Comparison of ENCODE assay signal across 10 mouse cellular contexts in genomic region chr6:127502530-127502929, GRCm38 (mm10). TPM values are rescaled to one million over a fixed set of nuclear protein-coding genes. Genes with fewer than 3 reads are reported as not detected.
DNase-seq lines count a peak whose midpoint lies in the region; ATAC-seq and TF ChIP-seq lines count a peak whose summit lies in the region.
"Had no signal": no experiment of that assay in that cellular context is flagged by ENCODE, and none has a peak within 500 bp of the region (broad histone marks: within the 10 kb centered on the region; RNA-seq: fewer than 3 reads in every experiment).

No protein-coding gene starts in this region.

- ATAC-seq in CD4-positive, CD25-positive, alpha-beta regulatory T cell, adult 4 months: no peak
- ATAC-seq in midbrain, embryonic 11.5 days (ENCODE audit: low FRiP score): no peak
- no peak; the same call in 1 of the 2 replicates for ATAC-seq in midbrain, embryonic 15.5 days (replicated peaks)

- 63% methylated on average over 3 of the region's 3 CpGs for WGBS in midbrain, embryonic 11.5 days
- WGBS in midbrain, embryonic 15.5 days: 58% methylated on average over 3 of the region's 3 CpGs

- H3K9me3 ChIP-seq in midbrain, embryonic 11.5 days (ENCODE audit: control insufficient read depth, low read length): no peaks in the 10 kb centered on the region
- no peaks in the 10 kb centered on the region for H3K9me3 ChIP-seq in midbrain, embryonic 15.5 days
- H3K9me3 ChIP-seq: heart, embryonic 15.5 days; neural tube, embryonic 13.5 days had no signal

- peak; percentile 68 for DNase-seq in CD4-positive, CD25-positive, alpha-beta regulatory T cell, adult 2 months (ENCODE audit: low read depth, low spot score)
- DNase-seq in midbrain, embryonic 11.5 days (ENCODE audit: low spot score, missing footprints): peak; percentile 86
- DNase-seq in c-Kit-positive CD71-positive TER-119-positive erythroid progenitor cells, embryonic 14.5 days (ENCODE audit: low spot score): peak; percentile 7
- DNase-seq in heart, adult 8-10 months (ENCODE audit: low spot score): peak; percentile 21
- peak; percentile 33 to 40 for DNase-seq in left cerebral cortex, adult 2 months (ENCODE audit: extremely low spot score in 1 of 2, low spot score in 2 of 2)
- DNase-seq in retina, postnatal 7 days (ENCODE audit: low read depth, low spot score): peak; percentile 28

- H3K4me1 ChIP-seq in midbrain, embryonic 11.5 days (ENCODE audit: control insufficient read depth, insufficient read depth, low read length): no peaks in the 10 kb centered on the region
- peaks cover 8% of the 10 kb centered on the region for H3K4me1 ChIP-seq in midbrain, embryonic 15.5 days
- H3K4me1 ChIP-seq: heart, embryonic 15.5 days had no signal

- no peaks in the 10 kb centered on the region for H3K27me3 ChIP-seq in midbrain, embryonic 11.5 days (ENCODE audit: control insufficient read depth, insufficient read depth, low read length)
- H3K27me3 ChIP-seq in midbrain, embryonic 15.5 days (replicated peaks): no peaks in the 10 kb centered on the region
- H3K27me3 ChIP-seq: heart, embryonic 15.5 days; neural tube, embryonic 13.5 days had no signal

- no peak overlapping the region for H3K9ac ChIP-seq in midbrain, embryonic 11.5 days (ENCODE audit: low read length)
- no peak overlapping the region for H3K9ac ChIP-seq in midbrain, embryonic 15.5 days
- H3K9ac ChIP-seq: heart, embryonic 15.5 days; neural tube, embryonic 13.5 days had no signal

- H3K4me2 ChIP-seq in midbrain, embryonic 11.5 days: no peak overlapping the region
- H3K4me2 ChIP-seq in midbrain, embryonic 15.5 days: no peak overlapping the region
- H3K4me2 ChIP-seq: heart, embryonic 15.5 days; neural tube, embryonic 13.5 days had no signal

- no peak overlapping the region for H3K27ac ChIP-seq in midbrain, embryonic 11.5 days (ENCODE audit: low read depth, low read length)
- no peak overlapping the region for H3K27ac ChIP-seq in midbrain, embryonic 15.5 days
- no peak overlapping the region for H3K27ac ChIP-seq in left cerebral cortex, adult 2 months
- H3K27ac ChIP-seq: heart, embryonic 15.5 days; neural tube, embryonic 13.5 days had no signal

- intact Hi-C loops in left cerebral cortex, adult 2 months (cut with DNase I): loop anchor here (2.0 kb wide), 1 partner anchor 80 kb away; no protein-coding TSS in a partner anchor

- TF ChIP-seq CTCF in left cerebral cortex, adult 2 months (IDR thresholded peaks at IDR 0.05): peak; percentile 85

- H3K36me3 ChIP-seq in midbrain, embryonic 11.5 days (ENCODE audit: control insufficient read depth, insufficient read depth, low read length): no peaks in the 10 kb centered on the region
- 0 out of 2 replicates have a peak, but pooled peaks cover 4% of the 10 kb centered on the region for H3K36me3 ChIP-seq in midbrain, embryonic 15.5 days (replicated peaks)
- H3K36me3 ChIP-seq: heart, embryonic 15.5 days had no signal

- H3K4me3 ChIP-seq in midbrain, embryonic 11.5 days (ENCODE audit: low read depth, low read length): no peak overlapping the region
- H3K4me3 ChIP-seq in midbrain, embryonic 15.5 days: no peak overlapping the region
- no peak overlapping the region for H3K4me3 ChIP-seq in left cerebral cortex, adult 2 months
- H3K4me3 ChIP-seq: heart, embryonic 15.5 days; neural tube, embryonic 13.5 days had no signal

RNA-seq across cellular contexts. Expression of gene Parp11, which starts 55.9 kb away (rescaled TPM):
- polyA plus RNA-seq in CD4-positive, CD25-positive, alpha-beta regulatory T cell, adult 4 months (2017; shearing (Covaris generic)): 10 to 100 TPM; 68.1 to 69.0 TPM
- polyA plus RNA-seq in midbrain, embryonic 11.5 days (2014; fragmentation: Nextera tagmentation; extraction: Ambion mirVana): 62.1 and 64.9 TPM in 2 replicates
- 90.4 and 95.6 TPM in 2 replicates for polyA plus RNA-seq in midbrain, embryonic 15.5 days (2015; fragmentation: Nextera tagmentation; extraction: Ambion mirVana)
- 1 to 10 TPM; 7.6 to 8.3 (median 8.1) TPM for total RNA-seq in heart, adult 8-10 months (2022)
- total RNA-seq in left cerebral cortex, adult 2 months (2021): 10 to 100 TPM; 32.8 to 34.7 TPM

RNA-seq across cellular contexts. Expression of gene Cracr2a, which starts 58.6 kb away (rescaled TPM):
- 10 to 100 TPM; 13.6 to 19.4 TPM for polyA plus RNA-seq in CD4-positive, CD25-positive, alpha-beta regulatory T cell, adult 4 months (2017; shearing (Covaris generic))
- polyA plus RNA-seq in midbrain, embryonic 11.5 days (2014; fragmentation: Nextera tagmentation; extraction: Ambion mirVana): 0.34 and 0.87 TPM in 2 replicates
- 0.11 and 0.74 TPM in 2 replicates for polyA plus RNA-seq in midbrain, embryonic 15.5 days (2015; fragmentation: Nextera tagmentation; extraction: Ambion mirVana)
- total RNA-seq in heart, adult 8-10 months (2022): 1 to 10 TPM in 3 of 4 experiments, under 1 TPM in 1; 0.35 to 3.4 (median 2.4) TPM
- 1 to 10 TPM; 2.6 to 3.1 TPM for total RNA-seq in left cerebral cortex, adult 2 months (2021)

Comparison
In these comparisons a context has a peak if more than half of its experiments do, and no peak if none do; other contexts are left out.
1. DNase-seq: peak in every context shown above with its lines; median percentile 86 in midbrain, embryonic 11.5 days; 68 in CD4-positive, CD25-positive, alpha-beta regulatory T cell, adult 2 months; 36 in left cerebral cortex, adult 2 months; 28 in retina, postnatal 7 days; 21 in heart, adult 8-10 months; 7 in c-Kit-positive CD71-positive TER-119-positive erythroid progenitor cells, embryonic 14.5 days.